Mouse (Mus musculus) hindbrain, embryonic 13.5 days (tissue): ENCODE measurements around the gene L3mbtl2. TPM values are rescaled to one million over a fixed set of nuclear protein-coding genes. Genes with fewer than 3 reads are reported as not detected.
A peak's percentile ranks its signal among the peaks of the same experiment; 100 is the strongest.
"Not testable (repeated sequence)": the region's sequence is repeated elsewhere in the genome, so short reads cannot be mapped to it uniquely, and the experiment has no call there.

ENCODE experiments used
- ATAC-seq: fragments of 200-750 bp; cut with Nextera tagmentation; 2 replicates; pipeline ENCODE4 v1.8.0; 2017; ENCODE audit warnings: moderate TSS enrichment; ENCODE audit not compliant: low FRiP score
- H3K27ac ChIP-seq: fragments of 300-500 bp; sonication (generic); 2 replicates; pipeline ENCODE4 v1.5.1; 2015; ENCODE audit warnings: inconsistent platforms, mild to moderate bottlenecking, moderate library complexity
- H3K27me3 ChIP-seq: fragments of 300-500 bp; sonication (generic); 2 replicates; pipeline ENCODE4 v1.6.1; 2015; ENCODE audit warnings: mild to moderate bottlenecking, inconsistent platforms
- H3K36me3 ChIP-seq: fragments of 300-500 bp; sonication (generic); 2 replicates; pipeline ENCODE4 v1.6.1; 2015; ENCODE audit warnings: mild to moderate bottlenecking, inconsistent platforms
- H3K4me1 ChIP-seq: fragments of 300-500 bp; sonication (generic); replicated peaks from 2 replicates; pipeline ENCODE4 v1.6.1; 2015; ENCODE audit warnings: inconsistent platforms
- H3K4me2 ChIP-seq: fragments of 300-500 bp; sonication (generic); 2 replicates; pipeline ENCODE4 v1.6.1; 2015; ENCODE audit warnings: inconsistent platforms, mild to moderate bottlenecking, moderate library complexity
- H3K4me3 ChIP-seq: fragments of 300-500 bp; sonication (generic); 2 replicates; pipeline ENCODE4 v1.5.1; 2015; ENCODE audit warnings: mild to moderate bottlenecking, inconsistent platforms
- H3K9ac ChIP-seq: fragments of 300-500 bp; sonication (generic); 2 replicates; pipeline ENCODE4 v1.6.1; 2015; ENCODE audit warnings: mild to moderate bottlenecking, inconsistent platforms
- H3K9me3 ChIP-seq: fragments of 300-500 bp; sonication (generic); 2 replicates; pipeline ENCODE4 v1.6.1; 2016; ENCODE audit warnings: inconsistent platforms
- WGBS: fragments of 180-500 bp; shearing (Covaris S2); methylation state at CpG from one replicate; pipeline ENCODE4 v1.1.7; 2015; 5-methylcytosine and 5-hydroxymethylcytosine counted together
- polyA plus RNA-seq: library from polyadenylated mRNA; unstranded; fragments of >200 nt; fragmentation: Nextera tagmentation; extraction: Ambion mirVana; gene quantifications from 2 replicates; pipeline ENCODE4 v1.2.1, GENCODE M21; 2015

Gene L3mbtl2
- polyA plus RNA-seq, 1 experiment from 2014 or later = 29.5 TPM

- WGBS = 26% methylated on average over 19 of the region's 19 CpGs
- no peak overlapping the region; the same call in 1 of the 2 replicates for H3K27ac ChIP-seq
- H3K4me1 ChIP-seq = peaks cover 26% of the 10 kb centered on the region
- no peak for ATAC-seq
- peak overlapping the region; percentile 58 for H3K4me3 ChIP-seq
- H3K9me3 ChIP-seq = no peaks in the 10 kb centered on the region
- H3K27me3 ChIP-seq = peaks cover 59% of the 10 kb centered on the region
- H3K4me2 ChIP-seq = peak overlapping the region; percentile 91
- no peaks in the 10 kb centered on the region for H3K36me3 ChIP-seq
- H3K9ac ChIP-seq = peak overlapping the region; percentile 83
Measured at GRCm38 (mm10) chr15:81694891-81695290, 31.2 kb downstream of the L3mbtl2 start.

GRCm38 (mm10) chr15:81697175-81697574 is 33.5 kb downstream of the L3mbtl2 start, which contains the start of gene Chadl:
Gene Chadl (minus strand): TSS chr15:81697287.
- peaks cover 26% of the 10 kb centered on the region for H3K4me1 ChIP-seq
- H3K9ac ChIP-seq = no peak within 1 kb of the TSS
- WGBS = 50% methylated on average over 7 of the region's 7 CpGs
- no peak within 1 kb of the TSS for H3K4me3 ChIP-seq
- 0 out of 2 replicates have a peak, but pooled peaks have one; percentile 37 for ATAC-seq
- no peak within 1 kb of the TSS for H3K27ac ChIP-seq
- no peaks in the 10 kb centered on the region for H3K9me3 ChIP-seq
- peaks cover 49% of the 10 kb centered on the region for H3K27me3 ChIP-seq
- H3K4me2 ChIP-seq = no peak within 1 kb of the TSS
- H3K36me3 ChIP-seq = 0 out of 2 replicates have a peak, but pooled peaks cover 3% of the 10 kb centered on the region

- 58% methylated on average over 3 of the region's 3 CpGs for WGBS
- ATAC-seq = no peak
- H3K4me3 ChIP-seq = no peak overlapping the region
- H3K4me2 ChIP-seq = no peak overlapping the region
- peaks cover 9% of the 10 kb centered on the region for H3K36me3 ChIP-seq
- H3K27ac ChIP-seq = no peak overlapping the region
- H3K9me3 ChIP-seq = no peaks in the 10 kb centered on the region
- no peak overlapping the region for H3K9ac ChIP-seq
- peaks cover 42% of the 10 kb centered on the region for H3K27me3 ChIP-seq
- peaks cover 24% of the 10 kb centered on the region for H3K4me1 ChIP-seq
Measured at GRCm38 (mm10) chr15:81697847-81698246, 34.2 kb downstream of the L3mbtl2 start.

- H3K9ac ChIP-seq = no peak overlapping the region
- ATAC-seq = no peak
- no peak overlapping the region for H3K4me3 ChIP-seq
- peaks cover 35% of the 10 kb centered on the region for H3K27me3 ChIP-seq
- H3K4me1 ChIP-seq = peaks cover 17% of the 10 kb centered on the region
- H3K36me3 ChIP-seq = peaks cover 16% of the 10 kb centered on the region
- no peak overlapping the region for H3K4me2 ChIP-seq
- 76% methylated on average over 2 of the region's 2 CpGs for WGBS
- H3K9me3 ChIP-seq = no peaks in the 10 kb centered on the region
- no peak overlapping the region for H3K27ac ChIP-seq
Measured at GRCm38 (mm10) chr15:81698532-81698931, 34.8 kb downstream of the L3mbtl2 start.

- peaks cover under 1% of the 10 kb centered on the region; the same call in 1 of the 2 replicates for H3K4me1 ChIP-seq
- no peaks in the 10 kb centered on the region for H3K9me3 ChIP-seq
- WGBS = 73% methylated on average over 2 of the region's 2 CpGs
- H3K27ac ChIP-seq = no peak overlapping the region
- H3K4me3 ChIP-seq = no peak overlapping the region
- peaks cover 32% of the 10 kb centered on the region for H3K36me3 ChIP-seq
- peaks cover 19% of the 10 kb centered on the region for H3K27me3 ChIP-seq
- H3K4me2 ChIP-seq = no peak overlapping the region
- no peak overlapping the region for H3K9ac ChIP-seq
- no peak for ATAC-seq
Measured at GRCm38 (mm10) chr15:81700161-81700560, 36.5 kb downstream of the L3mbtl2 start.

- Histone ChIP-seq H3K27ac (no peak overlapping the region), H3K4me1 (no peaks in the 10 kb centered on the region), H3K36me3 (peaks cover 36% of the 10 kb centered on the region), H3K4me2 (no peak overlapping the region), H3K9ac (no peak overlapping the region), H3K4me3 (no peak overlapping the region), H3K27me3 (peaks cover 14% of the 10 kb centered on the region), H3K9me3 (no peaks in the 10 kb centered on the region)
- WGBS = 86% methylated on average over 8 of the region's 8 CpGs
- no peak for ATAC-seq
Measured at GRCm38 (mm10) chr15:81700601-81701000, 36.9 kb downstream of the L3mbtl2 start.

GRCm38 (mm10) chr15:81701350-81701749 is 37.7 kb downstream of the L3mbtl2 start:
- not testable (repeated sequence) for H3K4me2 ChIP-seq, H3K27ac ChIP-seq, H3K4me3 ChIP-seq, H3K27me3 ChIP-seq, ATAC-seq, H3K4me1 ChIP-seq, H3K9ac ChIP-seq, H3K9me3 ChIP-seq
- WGBS = 76% methylated on average over 4 of the region's 4 CpGs
- peaks cover 44% of the 10 kb centered on the region for H3K36me3 ChIP-seq

- Histone ChIP-seq H3K9me3 (no peaks in the 10 kb centered on the region), H3K9ac (no peak overlapping the region), H3K4me3 (no peak overlapping the region), H3K4me2 (no peak overlapping the region), H3K36me3 (peaks cover 54% of the 10 kb centered on the region), H3K27ac (no peak overlapping the region), H3K4me1 (no peaks in the 10 kb centered on the region), H3K27me3 (no peaks in the 10 kb centered on the region)
- no peak for ATAC-seq
- WGBS = 84% methylated on average over 13 of the region's 13 CpGs
Measured at GRCm38 (mm10) chr15:81702306-81703093, 38.8 kb downstream of the L3mbtl2 start.

GRCm38 (mm10) chr15:81703094-81703489 is 39.4 kb downstream of the L3mbtl2 start:
- Histone ChIP-seq H3K36me3 (peaks cover 60% of the 10 kb centered on the region), H3K9ac (no peak overlapping the region), H3K27ac (no peak overlapping the region), H3K4me3 (no peak overlapping the region), H3K4me2 (no peak overlapping the region), H3K27me3 (no peaks in the 10 kb centered on the region), H3K9me3 (no peaks in the 10 kb centered on the region), H3K4me1 (no peaks in the 10 kb centered on the region)
- ATAC-seq = no peak
- WGBS = 87% methylated on average over 3 of the region's 3 CpGs

- WGBS = 90% methylated on average over 11 of the region's 11 CpGs
- H3K27ac ChIP-seq = no peak overlapping the region
- no peaks in the 10 kb centered on the region for H3K9me3 ChIP-seq
- no peak overlapping the region for H3K4me3 ChIP-seq
- no peak overlapping the region for H3K4me2 ChIP-seq
- no peaks in the 10 kb centered on the region for H3K27me3 ChIP-seq
- no peak overlapping the region for H3K9ac ChIP-seq
- no peaks in the 10 kb centered on the region for H3K4me1 ChIP-seq
- peaks cover 95% of the 10 kb centered on the region for H3K36me3 ChIP-seq
- no peak for ATAC-seq
Measured at GRCm38 (mm10) chr15:81708991-81709390, 45.3 kb downstream of the L3mbtl2 start.

- ATAC-seq = no peak
- 100% methylated on average over 1 of the region's 1 CpGs for WGBS
- Histone ChIP-seq H3K4me1 (no peaks in the 10 kb centered on the region), H3K36me3 (peaks cover 90% of the 10 kb centered on the region), H3K9me3 (no peaks in the 10 kb centered on the region), H3K4me2 (no peak overlapping the region), H3K9ac (no peak overlapping the region), H3K27ac (no peak overlapping the region), H3K27me3 (no peaks in the 10 kb centered on the region), H3K4me3 (no peak overlapping the region)
Measured at GRCm38 (mm10) chr15:81709686-81710085, 46.0 kb downstream of the L3mbtl2 start.

GRCm38 (mm10) chr15:81710801-81711200 is 47.1 kb downstream of the L3mbtl2 start:
- H3K4me1 ChIP-seq = no peaks in the 10 kb centered on the region
- no peak overlapping the region for H3K4me2 ChIP-seq
- peaks cover 90% of the 10 kb centered on the region for H3K36me3 ChIP-seq
- H3K27me3 ChIP-seq = no peaks in the 10 kb centered on the region
- H3K27ac ChIP-seq = no peak overlapping the region
- no peak overlapping the region for H3K9ac ChIP-seq
- no peaks in the 10 kb centered on the region for H3K9me3 ChIP-seq
- WGBS = 77% methylated on average over 4 of the region's 4 CpGs
- no peak overlapping the region for H3K4me3 ChIP-seq
- ATAC-seq = no peak

- H3K36me3 ChIP-seq = peaks cover 92% of the 10 kb centered on the region
- H3K9ac ChIP-seq = no peak overlapping the region
- WGBS = 88% methylated on average over 6 of the region's 6 CpGs
- ATAC-seq = no peak
- H3K9me3 ChIP-seq = no peaks in the 10 kb centered on the region
- no peak overlapping the region for H3K4me2 ChIP-seq
- no peak overlapping the region for H3K27ac ChIP-seq
- no peaks in the 10 kb centered on the region for H3K27me3 ChIP-seq
- H3K4me1 ChIP-seq = peaks cover 11% of the 10 kb centered on the region
- H3K4me3 ChIP-seq = no peak overlapping the region
Measured at GRCm38 (mm10) chr15:81713742-81714141, 50.1 kb downstream of the L3mbtl2 start.
